Mouse (Mus musculus) cortical plate, adult 2 months (tissue): ENCODE measurements around the gene Rasl10a.

ENCODE experiments used
- CTCF ChIP-seq: fragments of 200-500 bp; IDR thresholded peaks from 2 replicates; pipeline ENCODE4 v1.5.1; 2011; ENCODE audit warnings: mild to moderate bottlenecking, control low read depth, low read length; ENCODE audit not compliant: insufficient read depth; ENCODE audit errors: extremely low read depth
- POLR2A ChIP-seq: fragments of 200-500 bp; IDR thresholded peaks from 2 replicates; pipeline ENCODE4 v1.6.1; 2011; ENCODE audit warnings: mild to moderate bottlenecking, low read length, control low read depth; ENCODE audit not compliant: insufficient read depth; ENCODE audit errors: extremely low read depth

DNA sequence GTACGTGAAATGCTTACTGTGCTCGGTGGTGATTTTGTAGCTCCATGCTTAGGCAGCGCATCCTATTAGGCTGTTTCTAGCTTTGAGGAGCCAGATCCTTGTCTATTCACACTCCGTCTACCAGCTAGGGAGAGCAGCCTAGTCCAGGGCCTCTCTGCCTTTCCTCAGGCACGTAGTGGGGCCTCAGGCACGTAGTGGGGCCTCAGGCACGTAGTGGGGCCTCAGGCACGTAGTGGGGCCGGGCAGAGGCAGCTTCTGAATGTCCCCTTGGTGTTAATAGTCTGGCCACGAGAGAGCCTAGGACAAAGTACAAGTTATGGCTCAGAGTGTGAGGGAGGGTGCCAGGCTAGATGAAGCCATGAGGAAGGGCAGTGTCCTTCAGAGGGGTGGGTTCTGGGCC lies 25.2 kb upstream of the Rasl10a start:
- no peak for TF ChIP-seq CTCF
- TF ChIP-seq POLR2A: no peak
